Mouse (Mus musculus): ENCODE data around the gene Pcyt2.

GRCm38 (mm10) chr11:120654741-120655140 is 37.0 kb upstream of the Pcyt2 start:
- no peak for TF ChIP-seq POLR2A (IDR thresholded peaks at IDR 0.05; ENCODE audit: extremely low read depth, insufficient read depth, low read length)
- TF ChIP-seq CTCF (IDR thresholded peaks at IDR 0.05; ENCODE audit: low read depth, low read length): no peak
